Mouse (Mus musculus): ENCODE measurements around the gene Gpr61.

Gpr61 gene

DNA sequence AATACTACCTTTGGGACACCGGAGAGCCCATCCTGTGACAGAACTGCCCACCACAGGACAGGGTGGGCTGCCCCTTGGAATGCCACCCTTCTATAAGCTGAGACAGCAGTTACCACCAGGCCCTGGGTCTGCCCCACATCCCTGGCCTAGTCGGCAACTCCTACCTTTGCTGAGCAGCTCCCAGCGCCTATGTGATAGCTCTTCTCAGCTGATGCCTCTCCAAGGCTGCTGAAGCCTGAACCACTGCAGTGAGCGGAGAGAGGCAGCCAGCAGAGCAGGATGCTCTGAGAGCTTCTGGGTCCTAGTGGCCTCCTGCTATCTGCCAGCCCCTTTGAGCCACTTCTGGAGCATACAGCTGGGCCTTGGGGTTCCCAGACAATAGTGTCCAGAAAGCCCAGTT lies at the start of gene Gpr61:
TSS of gene Gpr61 (minus strand) at position 227 of the 400 bp plus-strand sequence.
- no peak for DNase-seq (ENCODE audit: extremely low read depth, low read depth, low spot score)

DNA sequence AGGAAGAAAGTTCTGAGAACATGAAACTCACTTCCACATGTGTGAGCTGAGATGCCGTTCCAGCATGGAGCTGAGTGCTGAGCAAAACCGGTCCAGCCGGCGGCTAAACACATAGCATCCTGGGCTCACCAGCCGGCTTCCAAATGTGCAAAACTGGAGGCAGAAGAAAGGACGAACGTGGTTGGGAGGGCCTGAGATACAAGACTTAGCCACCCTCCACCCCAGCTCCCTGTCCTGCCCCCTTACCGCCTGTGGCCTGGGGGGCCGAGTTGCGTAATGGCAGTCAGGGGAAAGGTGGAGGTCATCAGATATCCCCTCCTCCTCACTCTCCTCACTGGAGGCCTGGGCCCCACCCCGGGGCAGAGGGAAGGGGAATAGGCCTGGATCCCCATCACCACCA lies 49.8 kb upstream of the Gpr61 start:
- no peak for DNase-seq (ENCODE audit: extremely low read depth, low read depth, low spot score)

DNA sequence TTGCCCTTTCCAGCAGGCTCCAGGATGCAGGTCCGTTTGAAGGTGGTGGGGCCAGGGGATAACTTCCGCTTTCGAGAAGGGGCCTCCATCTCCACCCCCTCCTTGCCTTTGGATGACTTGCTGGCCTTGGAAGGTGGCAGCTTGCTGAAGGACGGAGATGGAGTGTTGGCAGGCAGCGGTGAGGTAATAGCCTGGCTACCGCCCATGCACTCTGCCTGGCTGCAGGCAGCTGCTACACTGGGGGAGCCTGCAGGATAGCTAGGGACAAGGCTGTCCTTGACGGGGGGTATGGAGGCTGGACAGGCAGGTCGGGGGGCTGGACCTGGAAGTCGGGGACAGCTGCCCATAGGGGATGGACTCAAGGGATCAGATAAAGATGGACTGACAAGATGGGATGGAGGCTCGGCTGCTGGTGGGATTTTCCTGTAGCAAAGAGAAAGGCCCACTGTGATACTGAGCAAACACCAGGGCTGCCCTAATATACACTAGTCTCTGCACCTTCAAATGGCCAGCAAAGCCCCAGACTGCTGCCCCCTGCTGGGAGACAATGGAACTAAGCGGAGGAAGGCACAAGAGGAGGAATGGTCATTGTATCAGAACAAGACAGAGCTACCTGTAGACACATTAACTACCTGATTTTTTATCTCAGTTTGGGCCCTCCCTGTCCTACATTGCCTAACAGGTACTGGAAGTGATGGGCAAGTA lies 49.1 kb upstream of the Gpr61 start:
- no peak for DNase-seq (ENCODE audit: extremely low read depth, low read depth, low spot score)

DNA sequence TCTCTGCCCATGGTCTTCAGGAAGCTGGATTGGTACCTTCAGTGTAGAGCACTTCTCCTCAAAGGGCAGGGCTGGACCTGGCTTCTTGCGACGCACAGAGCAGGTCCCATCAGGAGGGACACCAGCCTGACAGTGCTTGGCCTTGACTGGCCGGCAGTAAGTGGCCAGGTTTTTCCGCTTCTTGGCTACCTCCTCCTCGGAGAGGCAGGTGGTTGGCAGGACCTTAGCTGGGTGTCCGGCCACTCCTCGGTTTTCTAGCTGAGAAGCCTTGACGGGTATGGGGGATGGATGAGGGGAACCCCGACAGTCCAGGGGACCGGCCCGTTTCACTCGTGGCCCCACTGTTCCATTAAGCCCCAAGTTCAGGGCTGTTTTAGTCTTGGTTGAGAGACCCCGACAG lies 48.5 kb upstream of the Gpr61 start:
- no peak for DNase-seq (ENCODE audit: extremely low read depth, low read depth, low spot score)

DNA sequence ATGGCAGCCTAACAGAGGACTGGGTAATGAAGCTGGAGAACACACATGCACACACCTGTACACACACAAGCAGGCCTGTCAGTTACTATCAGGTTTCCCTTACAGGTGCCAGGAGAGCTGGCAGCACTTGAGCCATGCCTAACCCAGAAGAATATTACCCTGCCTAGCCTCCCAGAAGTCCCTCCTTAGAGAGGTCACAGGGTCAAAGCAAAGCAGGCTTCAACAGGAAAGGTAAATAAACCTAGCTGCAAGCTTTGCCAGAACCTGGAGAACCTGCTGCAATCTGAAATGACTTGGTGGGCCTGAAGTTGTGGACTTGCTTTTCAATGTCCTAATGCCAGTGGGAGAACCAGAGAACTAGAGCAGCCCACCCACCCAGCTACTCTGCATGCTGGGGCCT lies 47.8 kb upstream of the Gpr61 start:
- no peak for DNase-seq (ENCODE audit: extremely low read depth, low read depth, low spot score)

DNA sequence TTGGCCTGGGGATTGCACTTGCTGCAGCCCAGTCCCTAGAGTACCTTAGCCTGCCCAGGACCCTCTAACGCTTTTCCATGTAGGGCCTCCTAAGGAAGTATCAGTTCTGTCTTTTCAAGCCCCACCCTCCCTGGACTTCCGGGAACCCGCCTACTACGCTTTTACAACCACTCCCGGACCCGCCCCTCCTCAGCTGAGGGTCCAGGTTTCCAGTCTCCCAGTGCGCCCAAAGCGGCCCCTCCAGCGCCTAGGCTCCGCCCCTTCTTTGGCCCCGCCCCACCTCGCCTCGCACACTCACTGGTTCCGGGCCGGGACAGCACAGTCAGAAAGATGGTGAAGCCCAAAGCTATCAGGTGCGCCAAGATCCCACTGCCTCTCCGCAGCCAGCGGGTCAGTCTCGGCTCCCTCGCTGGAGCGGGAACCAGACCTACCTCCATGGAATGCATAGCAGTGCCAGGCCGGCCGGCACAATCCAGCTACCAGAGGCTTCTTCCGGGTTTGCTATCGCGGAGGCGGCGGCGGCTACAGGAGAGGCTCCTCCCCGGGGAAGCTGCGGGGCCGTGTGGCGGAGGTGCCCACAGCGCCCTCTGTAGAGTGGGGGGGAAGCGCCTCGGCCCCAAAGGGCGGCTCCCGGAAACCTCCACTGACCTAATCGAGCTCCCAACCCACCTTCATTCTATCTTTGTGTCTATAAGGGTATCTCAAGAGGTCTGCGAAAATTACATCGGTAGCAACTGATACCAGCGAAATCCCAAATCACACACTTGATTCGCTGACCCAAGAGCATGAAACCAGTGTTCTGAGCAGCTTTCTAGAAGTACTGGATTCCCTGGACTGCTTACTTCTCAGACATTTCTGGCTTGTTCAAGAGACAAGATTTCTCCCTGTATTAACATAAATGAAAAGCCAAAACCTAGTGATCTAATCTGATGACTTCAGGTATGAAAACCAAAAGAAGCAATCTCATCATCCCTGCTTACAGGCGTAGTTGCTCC lies 45.9 kb upstream of the Gpr61 start, which contains the start of gene Cyb561d1:
TSS of gene Cyb561d1 (minus strand) at position 884 of the 995 bp plus-strand sequence.
- DNase-seq (ENCODE audit: extremely low read depth, low read depth, low spot score), result no peak

DNA sequence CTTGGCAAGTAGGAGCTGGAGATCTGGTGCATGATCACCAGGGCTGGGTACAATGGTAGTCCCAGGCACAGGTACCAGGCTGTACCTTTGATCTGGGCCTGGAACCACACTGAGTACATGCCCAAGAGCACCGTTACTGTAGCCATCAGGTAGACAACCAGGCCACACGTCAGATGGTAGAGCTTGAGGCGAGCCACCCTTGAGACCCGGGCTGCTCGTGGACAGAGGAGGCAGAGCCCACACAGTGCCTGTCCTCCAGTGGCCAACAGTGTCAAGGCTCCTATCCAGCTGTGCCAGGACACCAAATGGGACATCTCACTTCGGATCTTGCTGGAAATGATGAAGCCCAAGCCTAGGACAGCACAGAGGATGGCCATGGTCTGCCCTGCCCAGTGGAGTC lies 44.5 kb upstream of the Gpr61 start:
- DNase-seq (ENCODE audit: extremely low read depth, low read depth, low spot score), result no peak

DNA sequence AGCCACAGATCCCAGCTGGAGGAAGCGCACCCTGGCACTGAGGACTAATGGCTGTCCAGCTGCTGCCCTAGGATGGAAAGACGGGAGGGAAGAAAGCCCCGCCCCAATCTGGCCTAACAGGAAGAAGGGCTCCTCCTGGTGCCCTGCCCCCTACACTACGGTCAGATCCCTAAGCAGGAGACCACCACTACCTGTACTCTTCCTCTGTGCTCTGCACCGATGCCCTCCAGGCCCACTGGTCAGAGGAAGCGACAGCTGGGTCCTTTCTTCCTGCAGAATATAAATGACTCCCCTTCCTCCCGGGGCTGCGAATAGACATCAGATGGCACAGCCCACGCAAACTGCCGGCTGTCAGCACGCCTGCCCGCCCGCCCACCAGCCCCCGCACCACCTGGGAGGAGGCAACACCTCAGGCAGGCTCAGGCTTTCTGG lies 42.4 kb upstream of the Gpr61 start:
- DNase-seq (ENCODE audit: extremely low read depth, low read depth, low spot score), result no peak

DNA sequence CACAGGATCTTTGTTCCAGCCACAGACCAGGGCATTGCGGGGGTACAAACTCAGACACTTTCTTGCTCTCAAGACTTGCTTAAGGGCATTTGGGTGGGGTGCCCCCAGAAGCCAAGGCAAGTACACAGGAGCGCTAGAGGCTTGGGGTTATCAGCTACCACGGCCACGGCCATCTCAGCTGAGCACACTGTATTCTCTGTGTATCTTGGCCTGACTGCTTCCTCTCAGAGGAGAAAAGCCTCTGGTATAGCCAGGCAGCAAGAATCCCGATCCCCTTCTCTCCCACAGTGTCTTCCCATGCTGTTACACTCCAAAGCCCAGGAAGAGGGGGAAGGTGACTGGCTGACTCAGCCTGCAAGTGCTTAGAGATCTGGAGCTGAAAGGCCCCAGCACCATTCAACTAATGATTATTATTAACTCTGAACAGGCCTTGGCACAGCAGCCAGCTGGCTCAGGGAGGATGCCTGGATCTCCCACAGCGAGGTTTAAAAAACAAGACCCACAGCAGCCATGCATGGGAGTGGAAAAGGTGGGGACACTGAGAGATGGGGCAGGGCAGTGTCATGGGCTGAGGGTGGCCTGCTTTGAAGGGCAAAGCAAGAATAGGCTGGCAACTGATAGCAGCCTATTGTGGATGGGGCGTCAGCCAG lies 41.4 kb upstream of the Gpr61 start:
- no peak for DNase-seq (ENCODE audit: extremely low read depth, low read depth, low spot score)

DNA sequence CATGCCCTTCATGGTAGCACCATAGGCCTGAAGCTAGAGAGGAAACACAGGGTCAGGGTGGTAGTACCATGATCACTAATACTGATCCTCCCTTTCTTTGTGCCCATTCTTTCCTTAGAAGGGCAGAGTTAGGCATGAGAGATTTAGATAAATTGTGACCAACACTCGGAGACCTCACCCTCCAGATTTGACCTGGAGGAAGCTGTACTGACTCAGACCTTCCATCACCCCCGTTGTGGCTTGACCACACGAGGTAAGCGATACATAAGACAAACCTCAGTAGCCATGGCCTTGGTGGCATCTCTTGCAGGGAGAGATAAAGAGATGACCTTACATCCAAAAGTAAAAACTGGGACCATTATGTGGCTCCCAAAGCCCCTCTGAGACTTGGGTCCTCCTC lies 40.6 kb upstream of the Gpr61 start:
- DNase-seq (ENCODE audit: extremely low read depth, low read depth, low spot score), result no peak

DNA sequence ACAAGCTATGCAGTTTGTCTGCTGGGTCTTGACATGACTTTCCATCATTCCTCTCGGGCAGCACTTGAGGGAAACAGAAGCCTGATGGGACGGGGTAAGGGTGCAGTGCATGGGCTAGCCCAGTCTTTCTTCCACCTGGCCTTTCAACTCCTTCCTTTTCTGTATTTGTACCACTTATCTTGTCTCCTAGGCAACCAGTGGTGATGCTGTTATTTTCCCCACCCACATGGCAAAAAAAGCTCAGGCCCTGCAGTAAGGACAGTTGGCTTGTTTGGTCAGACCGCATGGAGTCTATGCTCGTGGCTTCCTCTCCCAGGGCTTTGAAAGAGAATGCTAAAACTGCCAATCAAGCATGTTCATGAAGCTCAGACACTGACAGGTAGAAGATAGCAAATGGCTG lies 39.0 kb upstream of the Gpr61 start:
- DNase-seq (ENCODE audit: extremely low read depth, low read depth, low spot score), result no peak

DNA sequence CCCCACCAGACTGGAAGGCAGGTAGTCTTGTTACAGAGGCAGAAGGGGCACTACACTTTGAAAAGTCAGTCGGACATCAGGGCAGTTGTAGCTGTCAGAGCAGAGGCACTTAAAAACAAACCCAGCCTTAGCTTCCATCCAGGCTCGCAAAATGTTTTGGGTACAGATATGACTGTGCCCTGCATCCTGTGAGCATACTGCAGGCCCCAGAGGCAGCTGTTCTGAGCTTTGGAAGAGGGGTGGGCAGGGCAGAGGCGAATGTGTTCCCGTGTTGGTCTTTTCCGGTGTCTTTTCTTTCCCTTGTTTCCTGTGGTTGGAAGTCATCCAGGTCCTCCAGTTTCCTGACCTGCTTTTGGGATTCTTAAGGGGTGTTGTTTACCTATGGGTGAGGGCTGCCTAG lies 35.2 kb upstream of the Gpr61 start:
- no peak for DNase-seq (ENCODE audit: extremely low read depth, low read depth, low spot score)

DNA sequence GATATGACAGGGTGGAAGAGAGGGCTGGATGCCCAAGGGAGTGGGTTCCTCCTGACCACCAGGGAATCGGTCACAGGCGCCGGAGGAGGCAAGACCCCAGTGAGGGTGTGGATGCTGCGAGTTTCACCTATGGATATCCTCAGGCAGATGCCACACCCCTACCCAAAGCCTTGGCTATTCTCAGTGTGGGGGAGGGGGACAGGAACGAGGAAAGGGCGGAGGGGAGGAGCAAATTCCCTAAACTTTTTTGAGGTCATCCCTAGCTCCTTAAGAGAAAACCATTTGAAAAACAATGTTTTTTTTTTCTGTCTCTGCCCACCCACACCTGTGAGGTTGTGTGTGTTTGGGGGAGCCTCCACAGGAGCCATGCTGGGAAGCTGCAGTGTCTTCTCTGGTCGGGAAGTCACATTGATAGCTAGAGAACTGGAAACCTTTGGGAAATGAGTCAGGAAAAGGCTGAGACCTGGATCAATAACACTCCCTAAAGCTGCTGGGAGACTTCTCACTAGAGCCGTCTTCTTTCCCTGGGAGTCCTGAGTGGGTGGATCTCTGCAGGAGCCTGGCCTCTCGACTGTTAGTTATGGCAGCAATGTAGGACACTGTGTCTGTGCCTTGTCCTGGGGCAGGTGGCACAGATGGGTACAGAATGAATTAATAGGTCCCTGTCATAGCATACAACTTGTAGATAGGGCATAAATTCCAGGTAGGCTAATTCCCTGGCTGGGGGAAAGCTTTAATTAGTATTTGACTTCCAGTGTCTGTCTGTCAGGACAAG lies 34.2 kb upstream of the Gpr61 start:
- DNase-seq (ENCODE audit: extremely low read depth, low read depth, low spot score), result no peak

DNA sequence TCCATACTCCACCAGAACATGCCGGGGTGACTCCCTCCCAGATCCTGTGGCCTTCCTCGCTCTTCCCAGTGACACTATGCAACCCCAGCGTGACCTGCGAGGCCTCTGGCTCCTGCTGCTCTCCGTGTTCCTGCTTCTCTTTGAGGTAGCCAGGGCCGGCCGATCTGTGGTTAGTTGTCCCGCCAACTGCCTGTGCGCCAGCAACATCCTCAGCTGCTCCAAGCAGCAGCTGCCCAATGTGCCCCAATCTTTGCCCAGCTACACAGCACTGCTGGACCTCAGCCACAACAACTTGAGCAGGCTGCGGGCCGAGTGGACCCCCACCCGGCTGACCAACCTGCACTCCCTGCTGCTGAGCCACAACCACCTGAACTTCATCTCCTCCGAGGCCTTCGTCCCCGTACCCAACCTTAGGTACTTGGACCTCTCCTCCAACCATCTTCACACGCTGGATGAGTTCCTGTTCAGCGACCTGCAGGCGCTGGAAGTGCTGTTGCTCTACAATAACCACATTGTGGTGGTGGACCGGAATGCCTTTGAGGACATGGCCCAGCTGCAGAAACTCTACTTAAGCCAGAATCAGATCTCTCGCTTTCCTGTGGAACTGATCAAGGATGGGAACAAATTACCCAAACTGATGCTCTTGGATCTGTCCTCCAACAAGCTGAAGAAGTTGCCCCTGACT lies 32.6 kb upstream of the Gpr61 start:
- DNase-seq (ENCODE audit: extremely low read depth, low read depth, low spot score), result no peak

DNA sequence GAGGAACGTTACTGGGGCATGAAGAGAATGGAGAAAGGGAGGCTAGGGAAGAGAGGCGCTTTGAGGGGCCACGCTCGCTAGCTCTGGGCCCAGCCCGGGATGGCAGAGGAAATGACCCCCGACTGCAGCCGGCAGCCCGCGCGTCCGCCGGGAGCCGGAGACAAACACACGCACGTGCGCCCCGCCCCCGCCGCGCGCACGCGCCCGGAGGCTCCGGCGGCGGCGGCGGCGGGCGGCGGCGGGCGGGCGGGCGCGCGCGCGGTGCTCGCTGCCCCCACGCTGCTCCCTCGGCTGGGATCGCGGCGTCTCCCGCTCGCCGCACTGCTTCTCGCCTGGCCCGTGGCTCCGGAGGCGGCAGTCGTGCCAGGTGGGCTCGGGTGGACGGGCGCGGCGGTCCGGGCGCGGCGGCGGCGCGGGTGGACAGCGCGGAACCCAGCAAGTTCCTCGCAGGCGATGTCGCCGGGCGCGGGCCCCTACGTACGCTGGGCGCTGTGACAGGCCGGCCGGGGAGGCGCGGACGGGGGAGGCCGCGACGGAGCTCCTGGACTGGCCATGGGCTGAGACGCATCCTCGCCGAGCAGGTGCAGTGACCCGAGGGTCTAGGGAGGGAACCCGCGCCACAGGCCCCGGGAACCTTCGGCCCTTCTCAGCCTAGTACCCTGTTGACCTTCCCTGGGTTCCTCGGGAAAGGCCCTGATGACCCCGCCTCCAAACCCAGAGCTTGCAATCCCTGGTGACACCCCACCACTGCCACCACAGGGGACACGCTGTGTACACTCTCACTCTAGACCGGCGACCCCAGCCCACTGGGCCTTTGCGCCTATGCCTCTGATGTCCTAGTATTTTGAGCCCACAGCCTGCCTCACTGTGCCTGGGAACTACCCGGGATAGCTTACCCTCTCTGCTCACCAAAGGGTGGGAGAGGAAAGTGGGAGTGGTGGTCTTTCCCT lies 31.7 kb upstream of the Gpr61 start, which contains the start of gene Amigo1:
TSS of gene Amigo1 (plus strand) at position 238 of the 950 bp plus-strand sequence.
- DNase-seq (ENCODE audit: extremely low read depth, low read depth, low spot score), result no peak

DNA sequence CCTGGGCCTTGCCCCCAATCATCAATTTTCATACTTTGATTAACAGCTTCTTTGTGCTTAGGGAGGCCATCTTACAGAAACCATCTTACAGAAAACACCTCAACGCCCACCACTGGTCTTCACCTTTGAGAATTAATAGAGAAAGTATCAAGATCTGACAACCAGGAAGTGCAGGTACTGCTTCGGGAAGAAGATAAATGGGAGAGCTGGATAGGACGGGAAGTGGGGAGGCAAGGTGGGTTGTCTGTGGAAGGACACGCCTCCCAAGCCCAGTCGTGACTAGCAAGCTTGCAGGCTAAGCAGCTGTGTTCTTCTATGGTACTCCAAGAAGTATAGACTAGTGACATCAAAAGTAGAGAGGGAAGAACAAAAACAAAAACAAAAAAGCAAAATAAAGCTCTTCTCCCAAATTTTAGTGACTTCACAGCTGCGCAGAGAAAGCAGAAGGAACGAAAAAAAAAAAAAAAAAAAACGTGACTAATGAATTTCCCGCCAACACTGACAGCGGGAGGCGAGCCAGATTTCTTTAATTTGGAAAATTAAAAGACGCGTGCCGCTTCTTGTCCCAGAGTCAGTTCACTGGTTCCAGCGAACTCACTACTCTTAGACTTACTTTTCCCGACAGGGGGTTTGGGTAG lies 30.9 kb upstream of the Gpr61 start:
- no peak for DNase-seq (ENCODE audit: extremely low read depth, low read depth, low spot score)

DNA sequence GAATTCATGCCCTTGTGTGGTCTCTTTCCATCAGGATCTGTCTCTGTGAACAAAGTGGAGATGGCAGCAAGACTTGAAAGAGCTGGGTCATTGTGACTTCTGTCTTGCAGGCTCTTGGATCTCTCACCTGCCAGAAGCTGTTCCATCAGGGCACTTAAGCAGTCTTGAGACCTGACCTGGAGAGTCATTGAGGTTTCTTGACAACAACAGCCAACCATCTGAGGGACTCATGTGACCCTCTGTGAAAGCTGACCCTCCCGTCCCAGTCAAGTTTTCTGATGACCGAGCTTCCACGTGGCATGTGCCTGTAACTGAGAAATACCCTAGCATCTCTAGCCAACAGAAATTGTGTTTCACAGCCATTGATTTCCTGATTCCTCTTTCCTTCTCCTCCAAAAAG lies 30.1 kb upstream of the Gpr61 start:
- DNase-seq (ENCODE audit: extremely low read depth, low read depth, low spot score), result no peak

DNA sequence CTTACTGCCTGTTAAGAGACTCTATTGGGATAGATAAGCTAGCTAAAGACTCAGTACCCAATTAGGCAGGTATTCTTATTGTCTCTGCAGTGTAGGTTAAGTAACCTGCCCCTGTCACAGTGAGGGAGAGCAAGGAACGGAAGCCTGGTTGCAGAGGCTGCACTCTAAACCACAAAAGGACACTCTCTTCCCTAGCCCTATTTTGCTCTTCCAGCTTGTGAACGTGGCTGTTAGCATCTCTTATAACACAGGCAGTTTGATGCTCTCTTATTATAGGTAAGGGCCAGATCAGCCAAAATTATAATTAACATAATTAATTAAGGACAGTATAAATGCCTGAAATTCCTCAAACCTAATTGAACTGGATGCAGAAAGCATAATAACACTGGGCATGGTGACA lies 25.8 kb upstream of the Gpr61 start:
- no peak for DNase-seq (ENCODE audit: extremely low read depth, low read depth, low spot score)

Data from fat pad, adult 2 months (tissue).